Mouse (Mus musculus): ENCODE data around the gene Metrn. TPM values are rescaled to one million over a fixed set of nuclear protein-coding genes. Genes with fewer than 3 reads are reported as not detected.

The Metrn gene
- polyA plus RNA-seq, 1 experiment: 74.8 TPM

- Histone ChIP-seq H3K4me3 (replicated peaks; ENCODE audit: control insufficient read depth, low read depth, low read length) (peak within 1 kb of the TSS; percentile 80), H3K4me1 (ENCODE audit: control insufficient read depth, insufficient read depth, low read length) (peaks cover 12% of the 10 kb centered on the region), H3K27ac (ENCODE audit: control insufficient read depth, insufficient read depth, low read depth, low read length, poor library complexity) (peak within 1 kb of the TSS; percentile 20; the same call in 1 of the 2 replicates)
- TF ChIP-seq CTCF (IDR thresholded peaks at IDR 0.05; ENCODE audit: control insufficient read depth, insufficient read depth, low read length) (peak; percentile 30; the same call in 1 of the 2 replicates), POLR2A (IDR thresholded peaks at IDR 0.05; ENCODE audit: borderline replicate concordance, control insufficient read depth, low read depth, low read length) (peak; percentile 55; the same call in 1 of the 2 replicates)
- 1% methylated on average over 32 of the region's 32 CpGs for WGBS
Observed at GRCm38 (mm10) chr17:25828712-25829557, 32.0 kb upstream of the Metrn start, which contains the start of gene Jmjd8. Gene Jmjd8, plus strand, starts transcription at chr17:25828867.

GRCm38 (mm10) chr17:25828223-25828594 is 31.3 kb upstream of the Metrn start:
- TF ChIP-seq CTCF (IDR thresholded peaks at IDR 0.05; ENCODE audit: control insufficient read depth, insufficient read depth, low read length) (no peak), POLR2A (IDR thresholded peaks at IDR 0.05; ENCODE audit: borderline replicate concordance, control insufficient read depth, low read depth, low read length) (no peak)
- H3K27ac ChIP-seq (ENCODE audit: control insufficient read depth, insufficient read depth, low read depth, low read length, poor library complexity): no peak overlapping the region
- peaks cover 13% of the 10 kb centered on the region for H3K4me1 ChIP-seq (ENCODE audit: control insufficient read depth, insufficient read depth, low read length)
- peak overlapping the region; percentile 80 for H3K4me3 ChIP-seq (replicated peaks; ENCODE audit: control insufficient read depth, low read depth, low read length)
- 85% methylated on average over 8 of the region's 8 CpGs for WGBS

- H3K4me1 ChIP-seq (ENCODE audit: control insufficient read depth, insufficient read depth, low read length): peaks cover 13% of the 10 kb centered on the region
Observed at GRCm38 (mm10) chr17:25827546-25828222, 30.7 kb upstream of the Metrn start.

GRCm38 (mm10) chr17:25827011-25827410 is 30.1 kb upstream of the Metrn start:
- peaks cover 13% of the 10 kb centered on the region for H3K4me1 ChIP-seq (ENCODE audit: control insufficient read depth, insufficient read depth, low read length)
- no peak overlapping the region for H3K4me3 ChIP-seq (replicated peaks; ENCODE audit: control insufficient read depth, low read depth, low read length)
- no peak overlapping the region for H3K27ac ChIP-seq (ENCODE audit: control insufficient read depth, insufficient read depth, low read depth, low read length, poor library complexity)
- no peak for TF ChIP-seq POLR2A (IDR thresholded peaks at IDR 0.05; ENCODE audit: borderline replicate concordance, control insufficient read depth, low read depth, low read length)
- no peak for TF ChIP-seq CTCF (IDR thresholded peaks at IDR 0.05; ENCODE audit: control insufficient read depth, insufficient read depth, low read length)
- WGBS: 92% methylated on average over 13 of the region's 13 CpGs

More at GRCm38 (mm10) chr17:25827546-25828222, 30.7 kb upstream of the Metrn start:
- Histone ChIP-seq H3K27ac (ENCODE audit: control insufficient read depth, insufficient read depth, low read depth, low read length, poor library complexity) (no peak overlapping the region), H3K4me3 (replicated peaks; ENCODE audit: control insufficient read depth, low read depth, low read length) (no peak overlapping the region)
- WGBS: 92% methylated on average over 22 of the region's 22 CpGs
- no peak for TF ChIP-seq POLR2A (IDR thresholded peaks at IDR 0.05; ENCODE audit: borderline replicate concordance, control insufficient read depth, low read depth, low read length)
- no peak for TF ChIP-seq CTCF (IDR thresholded peaks at IDR 0.05; ENCODE audit: control insufficient read depth, insufficient read depth, low read length)

- no peak overlapping the region for H3K27ac ChIP-seq (ENCODE audit: control insufficient read depth, insufficient read depth, low read depth, low read length, poor library complexity)
- WGBS: 92% methylated on average over 27 of the region's 27 CpGs
- TF ChIP-seq POLR2A (IDR thresholded peaks at IDR 0.05; ENCODE audit: borderline replicate concordance, control insufficient read depth, low read depth, low read length): no peak
- no peak for TF ChIP-seq CTCF (IDR thresholded peaks at IDR 0.05; ENCODE audit: control insufficient read depth, insufficient read depth, low read length)
- peaks cover 10% of the 10 kb centered on the region for H3K4me1 ChIP-seq (ENCODE audit: control insufficient read depth, insufficient read depth, low read length)
- no peak overlapping the region for H3K4me3 ChIP-seq (replicated peaks; ENCODE audit: control insufficient read depth, low read depth, low read length)
Observed at GRCm38 (mm10) chr17:25825984-25826570, 29.1 kb upstream of the Metrn start.

- Histone ChIP-seq H3K4me3 (replicated peaks; ENCODE audit: control insufficient read depth, low read depth, low read length) (no peak overlapping the region), H3K4me1 (ENCODE audit: control insufficient read depth, insufficient read depth, low read length) (peaks cover 10% of the 10 kb centered on the region), H3K27ac (ENCODE audit: control insufficient read depth, insufficient read depth, low read depth, low read length, poor library complexity) (no peak overlapping the region)
- 88% methylated on average over 6 of the region's 6 CpGs for WGBS
- TF ChIP-seq POLR2A (IDR thresholded peaks at IDR 0.05; ENCODE audit: borderline replicate concordance, control insufficient read depth, low read depth, low read length) (no peak), CTCF (IDR thresholded peaks at IDR 0.05; ENCODE audit: control insufficient read depth, insufficient read depth, low read length) (no peak)
Observed at GRCm38 (mm10) chr17:25825311-25825710, 28.4 kb upstream of the Metrn start.

- H3K4me3 ChIP-seq (replicated peaks; ENCODE audit: control insufficient read depth, low read depth, low read length): peak overlapping the region; percentile 89
- TF ChIP-seq CTCF (IDR thresholded peaks at IDR 0.05; ENCODE audit: control insufficient read depth, insufficient read depth, low read length) (no peak), POLR2A (IDR thresholded peaks at IDR 0.05; ENCODE audit: borderline replicate concordance, control insufficient read depth, low read depth, low read length) (no peak)
- H3K27ac ChIP-seq (ENCODE audit: control insufficient read depth, insufficient read depth, low read depth, low read length, poor library complexity): no peak overlapping the region
- peaks cover 10% of the 10 kb centered on the region for H3K4me1 ChIP-seq (ENCODE audit: control insufficient read depth, insufficient read depth, low read length)
- WGBS: 78% methylated on average over 17 of the region's 17 CpGs
Observed at GRCm38 (mm10) chr17:25824362-25825142, 27.6 kb upstream of the Metrn start.

Data from bone marrow, adult 2 months (tissue).